Mouse (Mus musculus): ENCODE measurements at regions not wholly inside any gene's neighbourhood (a gene's known extent, or its start where the extent isn't known, plus 50 kb on each side); places are given as distances from the start of the nearest gene placed in this dataset.

GRCm38 (mm10) chr15:56391982-56392381 is 1085.4 kb downstream of the Slc22a22 start:
- H3K27ac ChIP-seq: no peak overlapping the region
- no peaks in the 10 kb centered on the region for H3K36me3 ChIP-seq
- no peaks in the 10 kb centered on the region for H3K9me3 ChIP-seq
- ATAC-seq (ENCODE audit: borderline replicate concordance, extremely low read depth, low FRiP score, low TSS enrichment): no peak
- no peak overlapping the region for H3K4me3 ChIP-seq
- no peak overlapping the region for H3K9ac ChIP-seq
- no peak overlapping the region for H3K4me2 ChIP-seq
- H3K27me3 ChIP-seq: no peaks in the 10 kb centered on the region
- no peaks in the 10 kb centered on the region for H3K4me1 ChIP-seq

GRCm38 (mm10) chr15:56378511-56378910 is 1098.9 kb downstream of the Slc22a22 start:
- Histone ChIP-seq H3K4me1 (no peaks in the 10 kb centered on the region), H3K36me3 (no peaks in the 10 kb centered on the region), H3K9ac (no peak overlapping the region), H3K9me3 (no peaks in the 10 kb centered on the region), H3K4me2 (no peak overlapping the region), H3K4me3 (no peak overlapping the region), H3K27me3 (no peaks in the 10 kb centered on the region), H3K27ac (no peak overlapping the region)
- 35% methylated on average over 1 of the region's 1 CpGs for WGBS
- no peak; the same call in 1 of the 2 replicates for ATAC-seq (ENCODE audit: borderline replicate concordance, extremely low read depth, low FRiP score, low TSS enrichment)

- 76% methylated on average over 5 of the region's 5 CpGs for WGBS
- no peak overlapping the region for H3K27ac ChIP-seq
- H3K9me3 ChIP-seq: no peaks in the 10 kb centered on the region
These were observed 1126.5 kb downstream of the Slc22a22 start for GRCm38 (mm10) chr15:56350903-56351302.

GRCm38 (mm10) chr15:56346111-56346510 is 1131.3 kb downstream of the Slc22a22 start:
- no peak overlapping the region for H3K27ac ChIP-seq
- no peaks in the 10 kb centered on the region for H3K4me1 ChIP-seq
- H3K4me3 ChIP-seq: no peak overlapping the region
- no peaks in the 10 kb centered on the region for H3K9me3 ChIP-seq
- WGBS: 59% methylated on average over 2 of the region's 2 CpGs
- H3K9ac ChIP-seq: no peak overlapping the region
- no peaks in the 10 kb centered on the region for H3K27me3 ChIP-seq
- ATAC-seq (ENCODE audit: borderline replicate concordance, extremely low read depth, low FRiP score, low TSS enrichment): no peak
- H3K4me2 ChIP-seq: no peak overlapping the region
- H3K36me3 ChIP-seq: no peaks in the 10 kb centered on the region

More at GRCm38 (mm10) chr15:56350903-56351302, 1126.5 kb downstream of the Slc22a22 start:
- Histone ChIP-seq H3K9ac (no peak overlapping the region), H3K4me3 (no peak overlapping the region), H3K4me1 (no peaks in the 10 kb centered on the region), H3K27me3 (no peaks in the 10 kb centered on the region), H3K4me2 (no peak overlapping the region), H3K36me3 (no peaks in the 10 kb centered on the region)
- no peak for ATAC-seq (ENCODE audit: borderline replicate concordance, extremely low read depth, low FRiP score, low TSS enrichment)

GRCm38 (mm10) chr15:56344973-56345372 is 1132.5 kb downstream of the Slc22a22 start:
- Histone ChIP-seq H3K4me1 (no peaks in the 10 kb centered on the region), H3K27ac (no peak overlapping the region), H3K4me3 (no peak overlapping the region), H3K9ac (no peak overlapping the region), H3K4me2 (no peak overlapping the region), H3K9me3 (no peaks in the 10 kb centered on the region), H3K27me3 (no peaks in the 10 kb centered on the region), H3K36me3 (no peaks in the 10 kb centered on the region)
- WGBS: 87% methylated on average over 2 of the region's 2 CpGs
- ATAC-seq (ENCODE audit: borderline replicate concordance, extremely low read depth, low FRiP score, low TSS enrichment): no peak

GRCm38 (mm10) chr15:56344304-56344932 is 1133.0 kb downstream of the Slc22a22 start:
- Histone ChIP-seq H3K36me3 (no peaks in the 10 kb centered on the region), H3K4me1 (no peaks in the 10 kb centered on the region), H3K4me3 (no peak overlapping the region), H3K9me3 (no peaks in the 10 kb centered on the region), H3K4me2 (no peak overlapping the region), H3K9ac (no peak overlapping the region), H3K27ac (no peak overlapping the region), H3K27me3 (no peaks in the 10 kb centered on the region)
- 53% methylated on average over 4 of the region's 4 CpGs for WGBS
- no peak for ATAC-seq (ENCODE audit: borderline replicate concordance, extremely low read depth, low FRiP score, low TSS enrichment)

- Histone ChIP-seq H3K4me1 (no peaks in the 10 kb centered on the region), H3K9me3 (no peaks in the 10 kb centered on the region), H3K27me3 (no peaks in the 10 kb centered on the region), H3K4me2 (no peak overlapping the region), H3K4me3 (no peak overlapping the region), H3K9ac (no peak overlapping the region), H3K27ac (no peak overlapping the region), H3K36me3 (no peaks in the 10 kb centered on the region)
- ATAC-seq (ENCODE audit: borderline replicate concordance, extremely low read depth, low FRiP score, low TSS enrichment): no peak
- WGBS: 44% methylated on average over 5 of the region's 5 CpGs
These were observed 1139.5 kb downstream of the Slc22a22 start for GRCm38 (mm10) chr15:56337879-56338278.

- no peak overlapping the region for H3K4me2 ChIP-seq
- H3K4me1 ChIP-seq: no peaks in the 10 kb centered on the region
- H3K27ac ChIP-seq: no peak overlapping the region
- no peak overlapping the region for H3K9ac ChIP-seq
- WGBS: 35% methylated on average over 5 of the region's 5 CpGs
- no peaks in the 10 kb centered on the region for H3K27me3 ChIP-seq
- no peaks in the 10 kb centered on the region for H3K36me3 ChIP-seq
- ATAC-seq (ENCODE audit: borderline replicate concordance, extremely low read depth, low FRiP score, low TSS enrichment): no peak
- H3K9me3 ChIP-seq: no peaks in the 10 kb centered on the region
- no peak overlapping the region for H3K4me3 ChIP-seq
These were observed 1141.0 kb downstream of the Slc22a22 start for GRCm38 (mm10) chr15:56336449-56336848.

- Histone ChIP-seq H3K9me3 (no peaks in the 10 kb centered on the region), H3K4me3 (no peak overlapping the region), H3K36me3 (no peaks in the 10 kb centered on the region), H3K4me2 (no peak overlapping the region), H3K9ac (no peak overlapping the region), H3K27me3 (no peaks in the 10 kb centered on the region), H3K4me1 (no peaks in the 10 kb centered on the region), H3K27ac (no peak overlapping the region)
- 65% methylated on average over 2 of the region's 2 CpGs for WGBS
- no peak for ATAC-seq (ENCODE audit: borderline replicate concordance, extremely low read depth, low FRiP score, low TSS enrichment)
These were observed 1142.4 kb downstream of the Slc22a22 start for GRCm38 (mm10) chr15:56335011-56335410.

GRCm38 (mm10) chr15:56320501-56320900 is 1156.9 kb downstream of the Slc22a22 start:
- H3K4me1 ChIP-seq: no peaks in the 10 kb centered on the region
- no peaks in the 10 kb centered on the region for H3K36me3 ChIP-seq
- no peak overlapping the region for H3K9ac ChIP-seq
- no peak overlapping the region for H3K4me3 ChIP-seq
- no peak overlapping the region for H3K27ac ChIP-seq
- no peak for ATAC-seq (ENCODE audit: borderline replicate concordance, extremely low read depth, low FRiP score, low TSS enrichment)
- no peaks in the 10 kb centered on the region for H3K9me3 ChIP-seq
- H3K27me3 ChIP-seq: no peaks in the 10 kb centered on the region
- H3K4me2 ChIP-seq: no peak overlapping the region

GRCm38 (mm10) chr15:56294910-56295438 is 1182.5 kb downstream of the Slc22a22 start:
- H3K4me3 ChIP-seq: no peak overlapping the region
- no peaks in the 10 kb centered on the region for H3K4me1 ChIP-seq
- WGBS: 62% methylated on average over 3 of the region's 3 CpGs
- no peak overlapping the region for H3K4me2 ChIP-seq
- ATAC-seq (ENCODE audit: borderline replicate concordance, extremely low read depth, low FRiP score, low TSS enrichment): no peak
- H3K9me3 ChIP-seq: no peaks in the 10 kb centered on the region
- H3K36me3 ChIP-seq: no peaks in the 10 kb centered on the region
- no peaks in the 10 kb centered on the region for H3K27me3 ChIP-seq
- H3K9ac ChIP-seq: no peak overlapping the region
- H3K27ac ChIP-seq: no peak overlapping the region

GRCm38 (mm10) chr15:56278622-56279301 is 1198.7 kb downstream of the Slc22a22 start:
- no peak overlapping the region for H3K27ac ChIP-seq
- 22% methylated on average over 7 of the region's 7 CpGs for WGBS
- peak; percentile 96 for ATAC-seq (ENCODE audit: borderline replicate concordance, extremely low read depth, low FRiP score, low TSS enrichment)

More at GRCm38 (mm10) chr15:56278622-56279301, 1198.7 kb downstream of the Slc22a22 start:
- H3K4me2 ChIP-seq: no peak overlapping the region
- H3K4me1 ChIP-seq: peaks cover 11% of the 10 kb centered on the region
- no peak overlapping the region for H3K9ac ChIP-seq
- H3K27me3 ChIP-seq: no peaks in the 10 kb centered on the region
- H3K4me3 ChIP-seq: no peak overlapping the region
- no peaks in the 10 kb centered on the region for H3K9me3 ChIP-seq
- H3K36me3 ChIP-seq: no peaks in the 10 kb centered on the region
